Comparison of ENCODE assay signal across 24 mouse cellular contexts in the genomic region with DNA sequence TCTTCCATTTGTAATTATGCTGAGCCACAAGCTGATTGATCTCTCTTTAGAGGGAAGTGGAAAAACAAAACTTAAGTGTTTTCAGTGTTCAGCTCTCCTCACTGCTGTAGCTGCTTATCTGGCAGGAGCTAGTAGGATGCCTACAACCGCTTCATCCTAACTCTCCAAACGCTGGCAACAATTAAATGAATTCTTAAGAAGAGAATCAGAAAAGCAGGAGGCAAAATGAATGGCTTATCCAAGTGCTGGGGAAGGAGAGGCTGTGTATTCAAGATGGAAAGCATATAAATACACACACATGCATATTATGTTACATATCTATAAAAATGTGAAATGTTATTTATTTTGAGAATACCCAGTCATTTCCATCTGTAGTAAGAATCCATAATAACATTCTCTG.
"Had no signal": no experiment of that assay in that cellular context is flagged by ENCODE, and none has a peak within 500 bp of the region (broad histone marks: within the 10 kb centered on the region; RNA-seq: fewer than 3 reads in every experiment).

No protein-coding gene starts in this region.

- H3K36me3 ChIP-seq: heart, embryonic 13.5 days; heart, embryonic 15.5 days; hindbrain, embryonic 13.5 days; hindbrain, embryonic 15.5 days; kidney, embryonic 15.5 days; limb, embryonic 13.5 days; limb, embryonic 15.5 days; liver, embryonic 12.5 days had no signal

- H3K9me3 ChIP-seq: heart, embryonic 13.5 days; heart, embryonic 15.5 days; hindbrain, embryonic 13.5 days; hindbrain, embryonic 15.5 days; kidney, embryonic 15.5 days; limb, embryonic 13.5 days; limb, embryonic 15.5 days; liver, embryonic 12.5 days had no signal

- DNase-seq: gastrocnemius, postnatal 14 days; gastrocnemius, postnatal 36 days; heart, adult 11 months; heart, adult 2 months; heart, postnatal 14 days; heart, postnatal 36 days; kidney, adult 11 months; kidney, adult 2 months; kidney, adult 9 months; kidney, postnatal 14 days; kidney, postnatal 36 days had no signal

- H3K4me1 ChIP-seq: heart, embryonic 13.5 days; heart, embryonic 15.5 days; hindbrain, embryonic 13.5 days; hindbrain, embryonic 15.5 days; kidney, embryonic 15.5 days; limb, embryonic 13.5 days; limb, embryonic 15.5 days; liver, embryonic 12.5 days had no signal

- H3K27ac ChIP-seq: heart, adult 2 months; heart, embryonic 13.5 days; heart, embryonic 15.5 days; hindbrain, embryonic 13.5 days; hindbrain, embryonic 15.5 days; hindbrain, postnatal 0 days; kidney, embryonic 15.5 days; kidney, postnatal 0 days; limb, embryonic 13.5 days; limb, embryonic 15.5 days; liver, embryonic 12.5 days; liver, embryonic 14.5 days had no signal

- H3K27me3 ChIP-seq: heart, embryonic 13.5 days; heart, embryonic 15.5 days; hindbrain, embryonic 13.5 days; hindbrain, embryonic 15.5 days; kidney, embryonic 15.5 days; limb, embryonic 13.5 days; limb, embryonic 15.5 days; liver, embryonic 12.5 days had no signal

- H3K4me3 ChIP-seq: heart, adult 2 months; heart, embryonic 13.5 days; heart, embryonic 15.5 days; hindbrain, embryonic 13.5 days; hindbrain, embryonic 15.5 days; kidney, embryonic 15.5 days; limb, embryonic 13.5 days; limb, embryonic 15.5 days; liver, embryonic 12.5 days had no signal

- ATAC-seq: hindbrain, postnatal 0 days; intestine, embryonic 16.5 days; liver, embryonic 12.5 days had no signal

- H3K4me2 ChIP-seq: heart, embryonic 11.5 days; heart, embryonic 13.5 days; heart, embryonic 15.5 days; hindbrain, embryonic 13.5 days; hindbrain, embryonic 15.5 days; kidney, embryonic 15.5 days; limb, embryonic 13.5 days; limb, embryonic 15.5 days; liver, embryonic 12.5 days had no signal

- H3K9ac ChIP-seq: heart, embryonic 13.5 days; heart, embryonic 15.5 days; hindbrain, embryonic 13.5 days; hindbrain, embryonic 15.5 days; kidney, embryonic 15.5 days; limb, embryonic 13.5 days; limb, embryonic 15.5 days; liver, embryonic 12.5 days; liver, embryonic 14.5 days had no signal
